Mouse (Mus musculus): ENCODE measurements around the gene Supt3. TPM values are rescaled to one million over a fixed set of nuclear protein-coding genes. Genes with fewer than 3 reads are reported as not detected.

The Supt3 gene
- polyA plus RNA-seq, 2 experiments = 10.5 to 21.3 TPM

DNA sequence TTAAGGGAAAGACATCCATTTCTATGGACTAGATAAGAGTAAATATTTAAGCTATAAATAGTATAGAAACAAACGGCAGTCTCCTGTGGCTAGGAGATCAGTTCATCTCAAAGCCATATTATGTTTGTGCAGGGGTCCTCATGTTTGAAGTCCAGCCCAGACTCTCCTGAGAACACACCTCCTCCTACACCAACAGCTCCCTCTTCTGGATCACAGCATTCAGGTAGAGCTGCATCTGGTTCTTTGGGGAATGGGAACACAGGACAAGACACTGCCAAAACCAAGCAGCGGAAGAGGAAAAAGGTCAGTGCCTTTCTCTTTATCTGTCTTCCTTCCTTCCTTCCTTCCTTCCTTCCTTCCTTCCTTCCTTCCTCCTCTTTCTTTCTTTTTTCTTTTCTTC is 264.1 kb downstream of the Supt3 start:
- 0 out of 2 replicates have a peak, but pooled peaks cover 3% of the 10 kb centered on the region for H3K36me3 ChIP-seq (ENCODE audit: control insufficient read depth, insufficient read depth, low read length)
- ATAC-seq (ENCODE audit: low FRiP score, low read depth) = no peak
- no peaks in the 10 kb centered on the region for H3K4me1 ChIP-seq (ENCODE audit: control insufficient read depth, insufficient read depth, low read length)
- DNase-seq (ENCODE audit: low spot score) = no peak
- H3K4me3 ChIP-seq (replicated peaks; ENCODE audit: low read length) = no peak overlapping the region
- WGBS = 94% methylated on average over 2 of the region's 2 CpGs
- H3K27ac ChIP-seq (replicated peaks; ENCODE audit: low read depth, low read length) = no peak overlapping the region
- no peak overlapping the region for H3K4me2 ChIP-seq (replicated peaks; ENCODE audit: low read depth, low read length, severe bottlenecking)
- no peaks in the 10 kb centered on the region for H3K9me3 ChIP-seq (ENCODE audit: control insufficient read depth, low read length)
- H3K9ac ChIP-seq (ENCODE audit: low read depth, low read length, severe bottlenecking) = no peak overlapping the region
- no peak for TF ChIP-seq POLR2A (IDR thresholded peaks at IDR 0.05; ENCODE audit: borderline replicate concordance, extremely low read depth, insufficient read depth, insufficient read length)
- no peaks in the 10 kb centered on the region for H3K27me3 ChIP-seq (ENCODE audit: control insufficient read depth, insufficient read depth, low read length)

DNA sequence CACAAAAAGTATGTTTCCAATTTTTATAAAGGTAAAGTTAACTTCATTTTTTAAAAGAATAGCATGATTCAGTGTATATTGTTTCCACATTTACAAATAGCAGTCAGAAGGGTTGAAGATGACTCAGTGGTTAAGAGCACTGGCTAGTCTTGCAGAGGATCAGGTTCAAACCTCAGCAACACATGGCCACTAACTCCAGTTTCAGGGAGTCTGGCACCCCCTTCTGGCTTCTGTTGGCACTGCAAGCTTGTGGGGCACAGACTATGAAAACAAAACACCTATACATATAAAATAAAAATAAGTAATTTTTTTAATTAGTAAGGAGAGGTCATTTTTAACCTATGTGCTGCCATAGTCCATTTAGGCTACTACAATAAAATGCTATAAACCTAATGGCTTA is 268.9 kb downstream of the Supt3 start:
- Histone ChIP-seq H3K9me3 (ENCODE audit: control insufficient read depth, low read length) (no peaks in the 10 kb centered on the region), H3K27me3 (ENCODE audit: control insufficient read depth, insufficient read depth, low read length) (no peaks in the 10 kb centered on the region), H3K36me3 (ENCODE audit: control insufficient read depth, insufficient read depth, low read length) (0 out of 2 replicates have a peak, but pooled peaks cover 3% of the 10 kb centered on the region), H3K4me3 (replicated peaks; ENCODE audit: low read length) (no peak overlapping the region), H3K9ac (ENCODE audit: low read depth, low read length, severe bottlenecking) (no peak overlapping the region), H3K27ac (replicated peaks; ENCODE audit: low read depth, low read length) (no peak overlapping the region), H3K4me1 (ENCODE audit: control insufficient read depth, insufficient read depth, low read length) (peaks cover 3% of the 10 kb centered on the region; the same call in 1 of the 2 replicates), H3K4me2 (replicated peaks; ENCODE audit: low read depth, low read length, severe bottlenecking) (no peak overlapping the region)
- ATAC-seq (ENCODE audit: low FRiP score, low read depth) (no peak), DNase-seq (ENCODE audit: low spot score) (no peak)
- no peak for TF ChIP-seq POLR2A (IDR thresholded peaks at IDR 0.05; ENCODE audit: borderline replicate concordance, extremely low read depth, insufficient read depth, insufficient read length)

DNA sequence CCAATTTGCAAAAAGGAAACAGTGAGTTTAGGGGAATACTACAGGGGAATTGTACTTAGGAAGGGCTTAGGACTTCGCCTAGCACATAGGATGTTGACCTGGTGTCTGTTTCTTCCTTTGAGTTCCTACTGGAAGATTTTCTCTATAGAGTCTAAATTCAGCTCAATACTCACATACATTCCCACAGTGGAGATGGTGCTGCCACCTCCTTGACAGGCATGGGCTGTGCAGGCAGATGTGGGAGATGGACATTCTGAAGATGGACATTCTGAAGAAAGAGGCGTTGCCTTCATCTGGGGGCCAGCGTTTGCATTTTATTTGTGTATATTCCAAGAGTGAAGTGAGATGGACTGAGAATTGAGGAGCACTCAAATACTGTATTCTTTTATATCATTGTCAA is 269.6 kb downstream of the Supt3 start:
- Histone ChIP-seq H3K4me3 (replicated peaks; ENCODE audit: low read length) (no peak overlapping the region), H3K9me3 (ENCODE audit: control insufficient read depth, low read length) (no peaks in the 10 kb centered on the region), H3K9ac (ENCODE audit: low read depth, low read length, severe bottlenecking) (no peak overlapping the region), H3K36me3 (ENCODE audit: control insufficient read depth, insufficient read depth, low read length) (0 out of 2 replicates have a peak, but pooled peaks cover 3% of the 10 kb centered on the region), H3K27ac (replicated peaks; ENCODE audit: low read depth, low read length) (no peak overlapping the region), H3K4me2 (replicated peaks; ENCODE audit: low read depth, low read length, severe bottlenecking) (no peak overlapping the region), H3K27me3 (ENCODE audit: control insufficient read depth, insufficient read depth, low read length) (no peaks in the 10 kb centered on the region), H3K4me1 (ENCODE audit: control insufficient read depth, insufficient read depth, low read length) (peaks cover 3% of the 10 kb centered on the region; the same call in 1 of the 2 replicates)
- no peak for DNase-seq (ENCODE audit: low spot score)
- TF ChIP-seq POLR2A (IDR thresholded peaks at IDR 0.05; ENCODE audit: borderline replicate concordance, extremely low read depth, insufficient read depth, insufficient read length) = no peak
- no peak for ATAC-seq (ENCODE audit: low FRiP score, low read depth)
- 94% methylated on average over 3 of the region's 3 CpGs for WGBS

DNA sequence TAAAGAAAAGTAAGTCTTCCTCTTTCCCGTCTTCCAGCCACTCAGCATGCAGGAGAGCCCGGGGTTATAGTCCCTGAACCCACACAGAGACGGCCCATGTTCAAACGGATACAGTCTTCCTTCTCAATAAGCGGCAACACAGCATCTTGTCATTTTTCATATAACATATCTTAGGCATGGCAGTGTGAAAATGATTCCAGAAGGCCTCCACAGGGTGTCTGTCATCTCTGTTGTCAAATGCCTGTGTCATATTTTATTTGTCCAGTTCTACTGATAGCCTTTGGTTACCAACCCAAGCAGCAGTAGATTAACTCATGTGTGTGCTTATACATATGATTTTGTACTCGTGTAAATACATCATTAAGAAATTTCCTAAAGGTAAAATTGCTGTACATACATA is 270.3 kb downstream of the Supt3 start:
- no peak overlapping the region for H3K27ac ChIP-seq (replicated peaks; ENCODE audit: low read depth, low read length)
- no peaks in the 10 kb centered on the region for H3K9me3 ChIP-seq (ENCODE audit: control insufficient read depth, low read length)
- H3K27me3 ChIP-seq (ENCODE audit: control insufficient read depth, insufficient read depth, low read length) = no peaks in the 10 kb centered on the region
- TF ChIP-seq POLR2A (IDR thresholded peaks at IDR 0.05; ENCODE audit: borderline replicate concordance, extremely low read depth, insufficient read depth, insufficient read length) = no peak
- no peak overlapping the region for H3K9ac ChIP-seq (ENCODE audit: low read depth, low read length, severe bottlenecking)
- 90% methylated on average over 6 of the region's 6 CpGs for WGBS
- 0 out of 2 replicates have a peak, but pooled peaks cover 3% of the 10 kb centered on the region for H3K36me3 ChIP-seq (ENCODE audit: control insufficient read depth, insufficient read depth, low read length)
- ATAC-seq (ENCODE audit: low FRiP score, low read depth) (no peak), DNase-seq (ENCODE audit: low spot score) (no peak)
- H3K4me3 ChIP-seq (replicated peaks; ENCODE audit: low read length) = no peak overlapping the region
- H3K4me1 ChIP-seq (ENCODE audit: control insufficient read depth, insufficient read depth, low read length) = peaks cover 3% of the 10 kb centered on the region; the same call in 1 of the 2 replicates
- no peak overlapping the region for H3K4me2 ChIP-seq (replicated peaks; ENCODE audit: low read depth, low read length, severe bottlenecking)

DNA sequence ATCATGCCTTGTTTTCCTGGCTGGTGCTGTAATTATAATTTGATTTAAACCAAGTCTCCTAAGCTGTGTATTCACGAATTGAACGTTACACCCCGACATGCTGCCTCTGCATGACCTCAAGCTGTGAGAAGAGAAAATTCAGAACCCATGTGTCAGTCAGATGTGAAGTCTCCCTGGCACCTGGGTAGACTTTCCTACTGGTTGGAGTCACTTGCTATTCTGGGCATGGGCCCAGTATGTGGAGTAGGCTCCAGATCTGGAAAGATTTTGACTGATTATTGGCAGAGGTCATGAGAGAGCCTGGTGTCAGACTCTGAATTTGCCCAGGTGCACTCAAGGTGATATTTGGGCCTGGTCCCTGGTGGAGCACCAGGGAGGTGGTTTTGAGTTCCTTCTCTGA is 275.0 kb downstream of the Supt3 start:
- WGBS = 63% methylated on average over 3 of the region's 3 CpGs
- TF ChIP-seq POLR2A (IDR thresholded peaks at IDR 0.05; ENCODE audit: borderline replicate concordance, extremely low read depth, insufficient read depth, insufficient read length) = no peak
- DNase-seq (ENCODE audit: low spot score) = no peak
- Histone ChIP-seq H3K36me3 (ENCODE audit: control insufficient read depth, insufficient read depth, low read length) (no peaks in the 10 kb centered on the region), H3K9me3 (ENCODE audit: control insufficient read depth, low read length) (no peaks in the 10 kb centered on the region), H3K27ac (replicated peaks; ENCODE audit: low read depth, low read length) (no peak overlapping the region), H3K27me3 (ENCODE audit: control insufficient read depth, insufficient read depth, low read length) (no peaks in the 10 kb centered on the region), H3K4me2 (replicated peaks; ENCODE audit: low read depth, low read length, severe bottlenecking) (no peak overlapping the region), H3K4me1 (ENCODE audit: control insufficient read depth, insufficient read depth, low read length) (peaks cover 27% of the 10 kb centered on the region), H3K9ac (ENCODE audit: low read depth, low read length, severe bottlenecking) (no peak overlapping the region), H3K4me3 (replicated peaks; ENCODE audit: low read length) (no peak overlapping the region)
- ATAC-seq (ENCODE audit: low FRiP score, low read depth) = no peak

- no peak for DNase-seq (ENCODE audit: low spot score)
- Histone ChIP-seq H3K36me3 (ENCODE audit: control insufficient read depth, insufficient read depth, low read length) (no peaks in the 10 kb centered on the region), H3K27me3 (ENCODE audit: control insufficient read depth, insufficient read depth, low read length) (no peaks in the 10 kb centered on the region), H3K4me1 (ENCODE audit: control insufficient read depth, insufficient read depth, low read length) (peaks cover 27% of the 10 kb centered on the region), H3K9ac (ENCODE audit: low read depth, low read length, severe bottlenecking) (no peak overlapping the region), H3K27ac (replicated peaks; ENCODE audit: low read depth, low read length) (no peak overlapping the region), H3K9me3 (ENCODE audit: control insufficient read depth, low read length) (no peaks in the 10 kb centered on the region), H3K4me3 (replicated peaks; ENCODE audit: low read length) (no peak overlapping the region), H3K4me2 (replicated peaks; ENCODE audit: low read depth, low read length, severe bottlenecking) (no peak overlapping the region)
- 88% methylated on average over 3 of the region's 3 CpGs for WGBS
- no peak for ATAC-seq (ENCODE audit: low FRiP score, low read depth)
- TF ChIP-seq POLR2A (IDR thresholded peaks at IDR 0.05; ENCODE audit: borderline replicate concordance, extremely low read depth, insufficient read depth, insufficient read length) = no peak
Measured at GRCm38 (mm10) chr17:45053371-45053770, 276.4 kb downstream of the Supt3 start.
